ENCODE assay signal across 8 mouse cellular contexts in genomic region chr11:84959701-84960181, GRCm38 (mm10). TPM values are rescaled to one million over a fixed set of nuclear protein-coding genes. Genes with fewer than 3 reads are reported as not detected.
A peak's percentile ranks its signal among the peaks of the same experiment; 100 is the strongest.
DNase-seq lines count a peak whose midpoint lies in the region; ATAC-seq and TF ChIP-seq lines count a peak whose summit lies in the region.

No protein-coding gene starts in this region.

- H3K4me2 ChIP-seq in intestine, postnatal 0 days (replicated peaks; ENCODE audit: low read depth) = peak overlapping the region; percentile 13; the same call in 1 of the 2 replicates
- H3K4me2 ChIP-seq in neural tube, embryonic 12.5 days (replicated peaks) = peak overlapping the region; percentile 8; the same call in 1 of the 2 replicates

- H3K36me3 ChIP-seq in embryonic facial prominence, embryonic 10.5 days (replicated peaks) = no peaks in the 10 kb centered on the region
- no peaks in the 10 kb centered on the region for H3K36me3 ChIP-seq in intestine, postnatal 0 days (ENCODE audit: control insufficient read depth, insufficient read depth)
- no peaks in the 10 kb centered on the region for H3K36me3 ChIP-seq in neural tube, embryonic 12.5 days

- peak overlapping the region; percentile 24; the same call in 1 of the 2 replicates for H3K4me3 ChIP-seq in embryonic facial prominence, embryonic 10.5 days
- no peak overlapping the region for H3K4me3 ChIP-seq in intestine, postnatal 0 days (ENCODE audit: low read depth, low read length)
- no peak overlapping the region for H3K4me3 ChIP-seq in neural tube, embryonic 12.5 days

- whole genome bisulfite sequencing in embryonic facial prominence, embryonic 10.5 days = 2% methylated on average over 9 of the region's 9 CpGs
- WGBS in intestine, postnatal 0 days = 7% methylated on average over 9 of the region's 9 CpGs
- WGBS in neural tube, embryonic 12.5 days = 4% methylated on average over 9 of the region's 9 CpGs

- peak; percentile 46 to 68 for DNase-seq in lung, adult 18-20 months
- DNase-seq in lung, postnatal 14 days = no peak
- DNase-seq in embryonic facial prominence, embryonic 10.5 days (ENCODE audit: low spot score) = peak; percentile 42
- DNase-seq in thymus, postnatal 0 days (ENCODE audit: low spot score) = no peak
- DNase-seq in right cerebral cortex, adult 2 months (ENCODE audit: low spot score in 2 of 2) = no peak
- no peak for DNase-seq in right cerebral cortex, postnatal 10 days (ENCODE audit: low spot score in 2 of 2)

- H3K9ac ChIP-seq in intestine, postnatal 0 days (ENCODE audit: low read depth, low read length) = no peak overlapping the region
- H3K9ac ChIP-seq in neural tube, embryonic 12.5 days = no peak overlapping the region

- ATAC-seq in intestine, postnatal 0 days = no peak
- ATAC-seq in neural tube, embryonic 12.5 days (ENCODE audit: low FRiP score, low read depth) = no peak

- no peaks in the 10 kb centered on the region for H3K9me3 ChIP-seq in embryonic facial prominence, embryonic 10.5 days
- no peaks in the 10 kb centered on the region for H3K9me3 ChIP-seq in intestine, postnatal 0 days (ENCODE audit: control insufficient read depth)
- no peaks in the 10 kb centered on the region for H3K9me3 ChIP-seq in neural tube, embryonic 12.5 days

- H3K27ac ChIP-seq in embryonic facial prominence, embryonic 10.5 days (replicated peaks) = peak overlapping the region; percentile 71
- no peak overlapping the region for H3K27ac ChIP-seq in intestine, postnatal 0 days (ENCODE audit: low read depth, low read length)
- H3K27ac ChIP-seq in neural tube, embryonic 12.5 days = no peak overlapping the region

- TF ChIP-seq CTCF in intestine, postnatal 0 days (IDR thresholded peaks at IDR 0.05; ENCODE audit: low read depth) = no peak

- peaks cover 39% of the 10 kb centered on the region for H3K4me1 ChIP-seq in embryonic facial prominence, embryonic 10.5 days
- no peaks in the 10 kb centered on the region for H3K4me1 ChIP-seq in intestine, postnatal 0 days (replicated peaks; ENCODE audit: control insufficient read depth, insufficient read depth, low read length)
- H3K4me1 ChIP-seq in neural tube, embryonic 12.5 days = peaks cover 17% of the 10 kb centered on the region

- peaks cover 49% of the 10 kb centered on the region for H3K27me3 ChIP-seq in embryonic facial prominence, embryonic 10.5 days (replicated peaks; ENCODE audit: low read depth, poor library complexity, severe bottlenecking)
- H3K27me3 ChIP-seq in intestine, postnatal 0 days (replicated peaks; ENCODE audit: control insufficient read depth, insufficient read depth, low read length) = peaks cover 29% of the 10 kb centered on the region
- peaks cover 44% of the 10 kb centered on the region for H3K27me3 ChIP-seq in neural tube, embryonic 12.5 days (replicated peaks)

RNA-seq across cellular contexts. Expression of gene Car4, which starts 2.2 kb away (rescaled TPM):
- 2.9 and 5.1 TPM in 2 replicates for polyA plus RNA-seq in embryonic facial prominence, embryonic 10.5 days (2016; fragmentation: Nextera tagmentation; extraction: Ambion mirVana)
- 0.33 and 0.64 TPM in 2 replicates for polyA plus RNA-seq in intestine, postnatal 0 days (2015; fragmentation: Nextera tagmentation; extraction: Ambion mirVana)
- 4.8 and 5.7 TPM in 2 replicates for polyA plus RNA-seq in neural tube, embryonic 12.5 days (2016; fragmentation: Nextera tagmentation; extraction: Ambion mirVana)
- polyA plus RNA-seq in thymus, postnatal 0 days (2015; fragmentation: Nextera tagmentation; extraction: Ambion mirVana) = 8.9 and 10.1 TPM in 2 replicates

RNA-seq across cellular contexts. Expression of gene Znhit3, which starts 43.6 kb away (rescaled TPM):
- polyA plus RNA-seq in embryonic facial prominence, embryonic 10.5 days (2016; fragmentation: Nextera tagmentation; extraction: Ambion mirVana) = 89.1 and 96.8 TPM in 2 replicates
- polyA plus RNA-seq in intestine, postnatal 0 days (2015; fragmentation: Nextera tagmentation; extraction: Ambion mirVana) = 22.6 and 23.5 TPM in 2 replicates
- polyA plus RNA-seq in neural tube, embryonic 12.5 days (2016; fragmentation: Nextera tagmentation; extraction: Ambion mirVana) = 61.4 and 63.5 TPM in 2 replicates
- 68.4 and 74.4 TPM in 2 replicates for polyA plus RNA-seq in thymus, postnatal 0 days (2015; fragmentation: Nextera tagmentation; extraction: Ambion mirVana)

Comparison
In these comparisons a context has a peak if more than half of its experiments do, and no peak if none do; other contexts are left out.
1. DNase-seq: peak in lung, adult 18-20 months (2 of 2) and embryonic facial prominence, embryonic 10.5 days (single experiment); none in lung, postnatal 14 days (single experiment), thymus, postnatal 0 days (single experiment), right cerebral cortex, adult 2 months (0 of 2) and right cerebral cortex, postnatal 10 days (0 of 2).